20 mouse cellular contexts compared by ENCODE assay signal in the genomic region with DNA sequence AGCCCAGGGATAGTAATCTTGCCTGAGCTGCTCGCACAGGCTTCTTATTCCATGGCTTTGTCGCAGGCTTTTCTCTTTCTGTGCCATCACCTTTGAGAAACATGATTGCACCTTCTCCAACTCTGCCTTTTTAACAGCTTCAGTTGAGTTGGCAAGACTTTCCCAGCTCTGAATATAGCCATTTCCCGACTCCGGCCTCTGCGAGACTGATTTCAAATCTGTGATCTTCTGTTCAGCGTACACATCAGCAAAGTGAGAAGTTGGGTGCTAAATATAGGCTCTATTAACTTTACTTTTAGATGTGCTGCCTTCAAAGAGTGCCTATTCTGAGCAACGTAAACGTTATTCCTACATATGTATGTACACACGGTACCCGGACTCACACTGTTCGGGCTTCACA.
DNase-seq lines count a peak whose midpoint lies in the region; ATAC-seq lines count a peak whose summit lies in the region.
"Had no signal": no experiment of that assay in that cellular context is flagged by ENCODE, and none has a peak within 500 bp of the region (broad histone marks: within the 10 kb centered on the region; RNA-seq: fewer than 3 reads in every experiment).

No protein-coding gene starts in this region.

- H3K4me3 ChIP-seq in forebrain, embryonic 16.5 days (replicated peaks; ENCODE audit: low read length) = no peak overlapping the region
- H3K4me3 ChIP-seq in forebrain, embryonic 11.5 days (ENCODE audit: low read depth, low read length) = no peak overlapping the region
- no peak overlapping the region for H3K4me3 ChIP-seq in heart, embryonic 12.5 days
- no peak overlapping the region for H3K4me3 ChIP-seq in heart, embryonic 16.5 days (ENCODE audit: low read length)
- H3K4me3 ChIP-seq: embryonic facial prominence, embryonic 10.5 days; heart, adult 2 months; hindbrain, embryonic 13.5 days had no signal

- 67% methylated on average over 11 of the region's 11 CpGs for WGBS in forebrain, embryonic 16.5 days
- 93% methylated on average over 11 of the region's 11 CpGs for WGBS in forebrain, embryonic 11.5 days
- 58% methylated on average over 11 of the region's 11 CpGs for WGBS in heart, embryonic 12.5 days
- 45% methylated on average over 11 of the region's 11 CpGs for WGBS in heart, embryonic 16.5 days

- no peaks in the 10 kb centered on the region for H3K36me3 ChIP-seq in forebrain, embryonic 16.5 days (ENCODE audit: control insufficient read depth, insufficient read depth)
- H3K36me3 ChIP-seq in forebrain, embryonic 11.5 days (ENCODE audit: control insufficient read depth, insufficient read depth, low read length) = no peaks in the 10 kb centered on the region
- H3K36me3 ChIP-seq in heart, embryonic 12.5 days = no peaks in the 10 kb centered on the region
- H3K36me3 ChIP-seq in heart, embryonic 16.5 days (ENCODE audit: control insufficient read depth, insufficient read depth) = no peaks in the 10 kb centered on the region
- H3K36me3 ChIP-seq: embryonic facial prominence, embryonic 10.5 days; hindbrain, embryonic 13.5 days had no signal

- H3K9me3 ChIP-seq in forebrain, embryonic 16.5 days (ENCODE audit: control insufficient read depth, low read length) = no peaks in the 10 kb centered on the region
- no peaks in the 10 kb centered on the region for H3K9me3 ChIP-seq in forebrain, embryonic 11.5 days (ENCODE audit: control insufficient read depth, low read length)
- no peaks in the 10 kb centered on the region for H3K9me3 ChIP-seq in heart, embryonic 12.5 days (replicated peaks)
- H3K9me3 ChIP-seq in heart, embryonic 16.5 days (replicated peaks; ENCODE audit: control insufficient read depth, low read length) = no peaks in the 10 kb centered on the region
- H3K9me3 ChIP-seq: embryonic facial prominence, embryonic 10.5 days; hindbrain, embryonic 13.5 days had no signal

- no peak overlapping the region for H3K9ac ChIP-seq in forebrain, embryonic 16.5 days (replicated peaks; ENCODE audit: low read depth, low read length)
- no peak overlapping the region for H3K9ac ChIP-seq in forebrain, embryonic 11.5 days (ENCODE audit: low read length)
- H3K9ac ChIP-seq in heart, embryonic 12.5 days = no peak overlapping the region
- H3K9ac ChIP-seq in heart, embryonic 16.5 days (ENCODE audit: low read length) = no peak overlapping the region
- H3K9ac ChIP-seq: hindbrain, embryonic 13.5 days had no signal

- H3K4me2 ChIP-seq in forebrain, embryonic 16.5 days (ENCODE audit: low read length) = no peak overlapping the region
- no peak overlapping the region for H3K4me2 ChIP-seq in forebrain, embryonic 11.5 days (ENCODE audit: low read depth, low read length, severe bottlenecking)
- peak overlapping the region; percentile 17; the same call in 1 of the 2 replicates for H3K4me2 ChIP-seq in heart, embryonic 12.5 days
- peak overlapping the region; percentile 26; the same call in 1 of the 2 replicates for H3K4me2 ChIP-seq in heart, embryonic 16.5 days (ENCODE audit: low read depth, low read length)
- H3K4me2 ChIP-seq: hindbrain, embryonic 13.5 days had no signal

- DNase-seq in forebrain, embryonic 11.5 days (ENCODE audit: low spot score) = no peak
- no peak for DNase-seq in heart, postnatal 25 days (ENCODE audit: low spot score)
- DNase-seq in heart, postnatal 4 days = no peak
- DNase-seq in right cerebral cortex, postnatal 25 days = peak; percentile 10
- no peak for DNase-seq in right cerebral cortex, postnatal 14 days
- DNase-seq: adrenal gland, postnatal 14 days; gastrocnemius, postnatal 10 days; heart, adult 2 months; kidney, adult 11 months; kidney, adult 9 months had no signal

- intact Hi-C loops in heart, postnatal 25 days (cut with DNase I) = no loop called here

- peak overlapping the region; percentile 23; the same call in 1 of the 2 replicates for H3K27ac ChIP-seq in forebrain, embryonic 16.5 days (ENCODE audit: low read length)
- no peak overlapping the region for H3K27ac ChIP-seq in forebrain, embryonic 11.5 days (ENCODE audit: low read depth, low read length)
- no peak overlapping the region for H3K27ac ChIP-seq in heart, embryonic 12.5 days (ENCODE audit: poor library complexity, severe bottlenecking)
- peak overlapping the region; percentile 61 for H3K27ac ChIP-seq in heart, embryonic 16.5 days (ENCODE audit: low read length)
- H3K27ac ChIP-seq: embryonic facial prominence, embryonic 10.5 days; heart, adult 2 months; hindbrain, embryonic 13.5 days; hindbrain, postnatal 0 days; kidney, postnatal 0 days had no signal

- ATAC-seq in forebrain, embryonic 16.5 days = peak; percentile 45; the same call in 1 of the 2 replicates
- no peak for ATAC-seq in forebrain, embryonic 11.5 days (replicated peaks; ENCODE audit: low FRiP score)
- ATAC-seq in heart, embryonic 12.5 days (ENCODE audit: insufficient number of reproducible peaks, low FRiP score) = no peak
- ATAC-seq in heart, embryonic 16.5 days (replicated peaks; ENCODE audit: extremely low read depth, insufficient read depth, low FRiP score) = no peak
- ATAC-seq: activated CD4-positive, CD25-positive, alpha-beta regulatory T cell, adult 4 months; hindbrain, postnatal 0 days; Patski had no signal

- peaks cover 13% of the 10 kb centered on the region for H3K4me1 ChIP-seq in forebrain, embryonic 16.5 days (replicated peaks; ENCODE audit: control insufficient read depth, insufficient read depth, low read length)
- no peaks in the 10 kb centered on the region for H3K4me1 ChIP-seq in forebrain, embryonic 11.5 days (replicated peaks; ENCODE audit: control insufficient read depth, insufficient read depth, low read length)
- H3K4me1 ChIP-seq in heart, embryonic 12.5 days (replicated peaks) = peaks cover 26% of the 10 kb centered on the region
- H3K4me1 ChIP-seq in heart, embryonic 16.5 days (ENCODE audit: control insufficient read depth, insufficient read depth, low read length) = peaks cover 22% of the 10 kb centered on the region
- H3K4me1 ChIP-seq: hindbrain, embryonic 13.5 days had no signal

- no peaks in the 10 kb centered on the region for H3K27me3 ChIP-seq in forebrain, embryonic 16.5 days (replicated peaks; ENCODE audit: control insufficient read depth, insufficient read depth, low read length)
- no peaks in the 10 kb centered on the region for H3K27me3 ChIP-seq in forebrain, embryonic 11.5 days (ENCODE audit: control insufficient read depth, insufficient read depth, low read length)
- no peaks in the 10 kb centered on the region for H3K27me3 ChIP-seq in heart, embryonic 12.5 days (replicated peaks)
- H3K27me3 ChIP-seq in heart, embryonic 16.5 days (ENCODE audit: control insufficient read depth, insufficient read depth, low read length) = no peaks in the 10 kb centered on the region
- H3K27me3 ChIP-seq: CH12.LX; hindbrain, embryonic 13.5 days; Patski had no signal

Comparison
In these comparisons a context has a peak if more than half of its experiments do, and no peak if none do; other contexts are left out.
1. H3K27ac ChIP-seq: peak in forebrain, embryonic 16.5 days (single experiment) and heart, embryonic 16.5 days (single experiment); none in forebrain, embryonic 11.5 days (single experiment) and heart, embryonic 12.5 days (single experiment).
2. H3K4me2 ChIP-seq: peak in heart, embryonic 12.5 days (single experiment) and heart, embryonic 16.5 days (single experiment); none in forebrain, embryonic 16.5 days (single experiment) and forebrain, embryonic 11.5 days (single experiment).